Mouse (Mus musculus) midbrain, embryonic 15.5 days (tissue): ENCODE data around the gene Ctnna3. TPM values are rescaled to one million over a fixed set of nuclear protein-coding genes. Genes with fewer than 3 reads are reported as not detected.

Source experiments
- ATAC-seq: fragments of 200-750 bp; cut with Nextera tagmentation; replicated peaks from 2 replicates; pipeline ENCODE4 v1.8.0; 2017; ENCODE audit warnings: moderate TSS enrichment
- H3K27ac ChIP-seq: fragments of 300-500 bp; sonication (generic); 2 replicates; pipeline ENCODE4 v1.5.1; 2015; ENCODE audit warnings: mild to moderate bottlenecking, inconsistent platforms
- H3K27me3 ChIP-seq: fragments of 300-500 bp; sonication (generic); replicated peaks from 2 replicates; pipeline ENCODE4 v1.6.1; 2015; ENCODE audit warnings: inconsistent platforms
- H3K36me3 ChIP-seq: fragments of 300-500 bp; sonication (generic); replicated peaks from 2 replicates; pipeline ENCODE4 v1.6.1; 2015; ENCODE audit warnings: inconsistent platforms
- H3K4me1 ChIP-seq: fragments of 300-500 bp; sonication (generic); 2 replicates; pipeline ENCODE4 v1.6.1; 2015; ENCODE audit warnings: inconsistent platforms
- H3K4me2 ChIP-seq: fragments of 300-500 bp; sonication (generic); 2 replicates; pipeline ENCODE4 v1.6.1; 2015; ENCODE audit warnings: inconsistent platforms, mild to moderate bottlenecking, moderate library complexity
- H3K4me3 ChIP-seq: fragments of 300-500 bp; sonication (generic); 2 replicates; pipeline ENCODE4 v1.5.1; 2015; ENCODE audit warnings: mild to moderate bottlenecking, inconsistent platforms
- H3K9ac ChIP-seq: fragments of 300-500 bp; sonication (generic); 2 replicates; pipeline ENCODE4 v1.6.1; 2015; ENCODE audit warnings: mild to moderate bottlenecking, inconsistent platforms
- H3K9me3 ChIP-seq: fragments of 300-500 bp; sonication (generic); 2 replicates; pipeline ENCODE4 v1.6.1; 2016; ENCODE audit warnings: inconsistent platforms
- WGBS: fragments of 180-500 bp; shearing (Covaris S2); methylation state at CpG from one replicate; pipeline ENCODE4 v1.1.7; 2015; ENCODE audit warnings: mixed read lengths; 5-methylcytosine and 5-hydroxymethylcytosine counted together
- polyA plus RNA-seq: library from polyadenylated mRNA; unstranded; fragments of >200 nt; fragmentation: Nextera tagmentation; extraction: Ambion mirVana; gene quantifications from 2 replicates; pipeline ENCODE4 v1.2.1, GENCODE M21; 2015

The Ctnna3 gene
- polyA plus RNA-seq, 1 experiment from 2014 or later, result 0.80 TPM

DNA sequence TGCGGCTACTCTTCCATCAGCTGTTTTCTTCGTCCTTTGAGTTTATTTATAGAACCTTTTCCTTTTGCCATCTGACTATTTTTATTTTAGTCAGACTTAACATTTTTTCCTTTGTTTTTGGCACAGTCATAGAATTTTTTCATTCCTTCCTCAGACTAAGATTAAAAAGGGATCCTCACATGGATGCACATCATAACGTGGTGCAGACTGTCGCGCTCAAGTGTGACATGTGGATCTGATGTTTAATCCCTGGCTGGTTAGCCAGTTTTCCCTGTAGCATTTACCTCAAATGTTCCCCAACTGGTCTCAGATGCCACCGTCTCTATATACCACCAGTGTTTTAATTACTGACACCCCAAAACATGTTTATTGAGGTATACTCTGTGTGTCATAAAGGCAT lies 246.4 kb downstream of the Ctnna3 start:
- 82% methylated on average over 6 of the region's 6 CpGs for WGBS

GRCm38 (mm10) chr10:63689233-63689632 lies 259.3 kb downstream of the Ctnna3 start:
- no peak overlapping the region for H3K9ac ChIP-seq
- no peaks in the 10 kb centered on the region for H3K27me3 ChIP-seq
- no peak for ATAC-seq
- H3K36me3 ChIP-seq, result no peaks in the 10 kb centered on the region
- no peak overlapping the region for H3K4me3 ChIP-seq
- H3K4me2 ChIP-seq, result no peak overlapping the region
- 12% methylated on average over 3 of the region's 3 CpGs for WGBS
- no peaks in the 10 kb centered on the region for H3K4me1 ChIP-seq
- no peak overlapping the region for H3K27ac ChIP-seq
- no peaks in the 10 kb centered on the region for H3K9me3 ChIP-seq

More for the DNA sequence above, 246.4 kb downstream of the Ctnna3 start:
- Histone ChIP-seq H3K36me3 (no peaks in the 10 kb centered on the region), H3K4me2 (no peak overlapping the region), H3K4me1 (0 out of 2 replicates have a peak, but pooled peaks cover 1% of the 10 kb centered on the region), H3K27me3 (no peaks in the 10 kb centered on the region), H3K4me3 (no peak overlapping the region), H3K27ac (no peak overlapping the region), H3K9me3 (no peaks in the 10 kb centered on the region), H3K9ac (no peak overlapping the region)
- ATAC-seq, result no peak

DNA sequence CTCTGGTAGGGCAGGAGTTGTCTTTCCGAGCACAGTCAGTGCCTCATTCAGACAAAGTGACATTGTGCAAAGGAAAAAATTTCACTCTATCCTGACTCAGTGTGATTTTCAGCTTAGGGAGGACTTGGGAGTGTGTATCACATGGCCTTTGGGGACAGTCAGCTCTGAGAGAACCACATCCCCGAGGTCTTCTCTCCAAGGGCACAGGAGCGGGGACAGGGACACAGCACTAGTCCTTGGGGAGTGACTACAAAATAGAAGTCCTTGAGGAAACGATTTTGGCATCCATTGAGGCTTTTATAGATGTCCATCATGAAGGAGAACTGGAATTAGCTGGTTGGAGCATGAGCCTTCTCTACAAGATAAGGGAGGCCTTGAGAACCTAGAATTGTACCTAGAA lies 259.8 kb downstream of the Ctnna3 start:
- 31% methylated on average over 4 of the region's 4 CpGs for WGBS
- ATAC-seq, result no peak
- Histone ChIP-seq H3K27me3 (no peaks in the 10 kb centered on the region), H3K9ac (no peak overlapping the region), H3K4me1 (no peaks in the 10 kb centered on the region), H3K4me3 (no peak overlapping the region), H3K4me2 (no peak overlapping the region), H3K27ac (no peak overlapping the region), H3K9me3 (no peaks in the 10 kb centered on the region), H3K36me3 (no peaks in the 10 kb centered on the region)

DNA sequence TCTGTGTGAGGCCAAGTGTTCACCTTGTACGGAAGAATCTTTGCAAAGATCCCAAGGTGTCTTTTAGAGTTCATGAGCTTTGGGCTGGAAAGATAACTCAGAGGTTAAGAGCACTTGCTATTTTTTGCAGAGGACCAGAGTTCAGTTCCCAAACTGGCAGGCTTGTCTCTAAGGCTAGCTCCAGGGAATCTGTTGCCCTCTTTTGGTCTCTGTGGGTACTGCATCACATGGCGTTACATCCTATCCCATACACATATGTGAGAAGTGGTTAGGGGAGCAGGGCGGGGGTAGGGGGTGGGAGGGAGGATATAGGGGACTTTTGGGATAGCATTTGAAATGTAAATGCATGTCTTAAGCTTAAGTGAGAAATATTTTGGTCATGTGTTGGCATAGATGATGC lies 262.1 kb downstream of the Ctnna3 start:
- WGBS, result 51% methylated on average over 3 of the region's 3 CpGs
- H3K4me3 ChIP-seq, result no peak overlapping the region

DNA sequence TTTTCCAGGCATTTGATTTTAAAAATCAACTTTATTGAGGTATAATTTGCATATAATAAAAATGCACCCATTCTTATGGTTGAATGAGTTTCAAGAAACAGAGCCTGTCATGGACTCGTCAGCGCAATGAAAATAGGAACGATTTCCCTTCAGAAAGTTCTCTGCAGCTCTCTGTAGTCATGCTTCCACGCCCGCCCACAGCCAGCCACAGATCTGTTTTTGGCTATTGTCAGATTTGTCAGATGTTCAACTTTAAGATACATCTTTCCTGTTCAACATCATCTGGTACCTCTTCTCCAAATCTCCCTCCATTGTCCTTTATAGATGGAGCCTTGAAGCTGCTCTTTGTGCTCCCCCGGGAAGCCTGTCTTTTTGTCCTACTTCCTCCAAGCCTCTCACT lies 280.3 kb downstream of the Ctnna3 start:
- WGBS, result 76% methylated on average over 6 of the region's 6 CpGs
- Histone ChIP-seq H3K4me3 (no peak overlapping the region), H3K9me3 (no peaks in the 10 kb centered on the region), H3K4me2 (no peak overlapping the region), H3K36me3 (no peaks in the 10 kb centered on the region), H3K4me1 (no peaks in the 10 kb centered on the region), H3K27me3 (no peaks in the 10 kb centered on the region), H3K27ac (no peak overlapping the region), H3K9ac (no peak overlapping the region)
- ATAC-seq, result no peak

More for the DNA sequence above, 262.1 kb downstream of the Ctnna3 start:
- Histone ChIP-seq H3K36me3 (no peaks in the 10 kb centered on the region), H3K27me3 (no peaks in the 10 kb centered on the region), H3K4me1 (no peaks in the 10 kb centered on the region), H3K4me2 (no peak overlapping the region), H3K9ac (no peak overlapping the region), H3K27ac (no peak overlapping the region), H3K9me3 (no peaks in the 10 kb centered on the region)
- no peak for ATAC-seq

GRCm38 (mm10) chr10:63712530-63712929 lies 282.6 kb downstream of the Ctnna3 start:
- WGBS, result 81% methylated on average over 8 of the region's 8 CpGs
- no peaks in the 10 kb centered on the region for H3K9me3 ChIP-seq
- no peak for ATAC-seq

GRCm38 (mm10) chr10:63714151-63714550 lies 284.3 kb downstream of the Ctnna3 start:
- H3K4me3 ChIP-seq, result no peak overlapping the region
- no peak overlapping the region for H3K27ac ChIP-seq
- ATAC-seq, result no peak
- H3K9me3 ChIP-seq, result no peaks in the 10 kb centered on the region
- no peaks in the 10 kb centered on the region for H3K4me1 ChIP-seq
- H3K4me2 ChIP-seq, result no peak overlapping the region
- no peaks in the 10 kb centered on the region for H3K36me3 ChIP-seq
- no peak overlapping the region for H3K9ac ChIP-seq
- 82% methylated on average over 4 of the region's 4 CpGs for WGBS
- no peaks in the 10 kb centered on the region for H3K27me3 ChIP-seq

More at GRCm38 (mm10) chr10:63712530-63712929, 282.6 kb downstream of the Ctnna3 start:
- H3K4me1 ChIP-seq, result no peaks in the 10 kb centered on the region
- no peaks in the 10 kb centered on the region for H3K36me3 ChIP-seq
- no peaks in the 10 kb centered on the region for H3K27me3 ChIP-seq
- H3K4me2 ChIP-seq, result no peak overlapping the region
- H3K9ac ChIP-seq, result no peak overlapping the region
- H3K27ac ChIP-seq, result no peak overlapping the region
- no peak overlapping the region for H3K4me3 ChIP-seq

- Histone ChIP-seq H3K4me1 (no peaks in the 10 kb centered on the region), H3K9me3 (no peaks in the 10 kb centered on the region), H3K27ac (no peak overlapping the region), H3K27me3 (no peaks in the 10 kb centered on the region), H3K4me2 (no peak overlapping the region), H3K4me3 (no peak overlapping the region), H3K36me3 (no peaks in the 10 kb centered on the region), H3K9ac (no peak overlapping the region)
- WGBS, result 94% methylated on average over 10 of the region's 10 CpGs
- ATAC-seq, result no peak
Measured at GRCm38 (mm10) chr10:63768871-63769270, 339.0 kb downstream of the Ctnna3 start.

DNA sequence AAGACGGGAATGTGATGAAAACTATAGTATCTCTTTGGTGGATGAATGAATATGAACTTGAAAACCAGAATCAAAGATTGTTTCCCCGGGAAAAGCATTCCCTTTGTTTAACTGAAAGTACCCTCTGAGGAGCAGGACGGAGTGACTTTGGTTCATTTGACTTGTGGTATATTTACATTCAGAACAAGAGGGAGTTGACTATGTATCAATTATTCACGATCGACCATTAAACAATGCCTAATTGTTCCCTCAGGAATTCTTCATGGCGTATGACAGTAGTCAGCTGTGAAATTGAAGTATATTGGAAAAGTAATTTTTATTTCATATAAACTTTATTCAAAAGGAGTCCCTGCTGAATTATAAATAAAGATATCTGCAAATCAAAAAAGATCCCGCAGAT lies 341.8 kb downstream of the Ctnna3 start:
- H3K4me3 ChIP-seq, result no peak overlapping the region
- no peak overlapping the region for H3K9ac ChIP-seq
- WGBS, result 73% methylated on average over 7 of the region's 7 CpGs
- H3K4me1 ChIP-seq, result no peaks in the 10 kb centered on the region
- ATAC-seq, result no peak
- H3K36me3 ChIP-seq, result no peaks in the 10 kb centered on the region
- no peak overlapping the region for H3K27ac ChIP-seq
- H3K27me3 ChIP-seq, result no peaks in the 10 kb centered on the region
- no peak overlapping the region for H3K4me2 ChIP-seq
- H3K9me3 ChIP-seq, result no peaks in the 10 kb centered on the region

DNA sequence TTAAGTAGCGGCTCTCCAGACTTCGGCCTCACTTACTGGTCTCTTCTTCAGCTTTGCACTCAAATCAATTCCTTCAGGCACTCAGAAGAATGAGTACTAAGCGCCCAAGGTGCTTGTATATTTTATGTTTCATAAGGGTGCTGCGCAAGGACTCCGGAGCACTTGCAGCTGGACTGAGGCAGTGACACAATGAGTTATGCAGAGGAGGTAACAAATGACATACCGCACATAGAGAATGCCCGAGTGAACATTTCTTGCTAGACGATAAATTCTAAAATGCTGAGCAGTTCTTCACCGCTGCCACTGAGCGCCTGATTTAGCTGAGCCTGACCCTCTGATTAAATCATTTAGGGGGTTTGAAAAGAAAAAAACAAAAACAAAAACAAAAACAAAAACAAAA lies 342.2 kb downstream of the Ctnna3 start:
- Histone ChIP-seq H3K36me3 (no peaks in the 10 kb centered on the region), H3K4me2 (no peak overlapping the region; the same call in 1 of the 2 replicates)
- WGBS, result 81% methylated on average over 10 of the region's 10 CpGs

GRCm38 (mm10) chr10:63781948-63782347 lies 352.1 kb downstream of the Ctnna3 start:
- ATAC-seq, result no peak
- no peaks in the 10 kb centered on the region for H3K9me3 ChIP-seq
- 76% methylated on average over 6 of the region's 6 CpGs for WGBS

More for the DNA sequence above, 342.2 kb downstream of the Ctnna3 start:
- ATAC-seq, result no peak
- Histone ChIP-seq H3K4me1 (no peaks in the 10 kb centered on the region), H3K9me3 (no peaks in the 10 kb centered on the region), H3K27ac (no peak overlapping the region), H3K27me3 (no peaks in the 10 kb centered on the region), H3K9ac (no peak overlapping the region), H3K4me3 (no peak overlapping the region)

DNA sequence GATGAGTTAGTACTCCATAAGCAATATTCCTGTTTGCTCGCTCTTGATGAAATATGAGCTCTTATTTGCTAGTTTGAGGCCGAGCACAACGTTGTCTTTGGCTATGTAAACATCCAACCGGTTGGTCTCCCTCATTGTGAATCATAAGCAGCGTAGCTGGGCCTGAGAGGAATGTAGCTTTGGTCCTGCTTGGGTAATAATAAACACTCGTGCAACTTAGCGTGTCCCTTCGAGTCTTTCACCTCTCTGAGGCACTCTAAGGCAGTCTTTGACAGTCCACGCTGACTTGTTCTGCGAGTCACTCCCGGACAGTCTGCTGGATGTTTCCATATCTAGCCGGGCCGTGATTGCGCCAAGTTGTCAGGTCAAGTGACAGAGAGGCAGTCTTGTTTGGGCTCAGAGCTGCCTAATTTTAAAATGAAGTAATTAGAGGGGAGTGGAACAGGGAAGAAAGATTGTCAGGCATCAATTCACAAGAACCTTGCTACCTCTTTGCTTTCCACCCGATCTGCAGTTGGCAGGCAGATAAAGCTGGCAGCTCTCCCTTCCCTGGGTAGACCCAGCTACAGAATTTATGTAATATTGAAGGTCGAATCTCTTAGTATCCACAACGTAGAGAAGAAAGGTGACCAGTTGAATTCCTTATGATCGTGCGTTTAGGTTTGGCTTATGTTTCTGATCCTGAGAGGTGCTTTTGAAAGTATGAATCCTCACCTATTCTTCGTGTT lies 355.1 kb downstream of the Ctnna3 start:
- Histone ChIP-seq H3K9me3 (no peaks in the 10 kb centered on the region), H3K9ac (no peak overlapping the region), H3K4me2 (no peak overlapping the region), H3K27ac (no peak overlapping the region), H3K27me3 (no peaks in the 10 kb centered on the region), H3K36me3 (no peaks in the 10 kb centered on the region), H3K4me3 (no peak overlapping the region), H3K4me1 (no peaks in the 10 kb centered on the region)
- no peak for ATAC-seq
- WGBS, result 86% methylated on average over 20 of the region's 20 CpGs

More at GRCm38 (mm10) chr10:63781948-63782347, 352.1 kb downstream of the Ctnna3 start:
- H3K4me2 ChIP-seq, result no peak overlapping the region
- H3K27ac ChIP-seq, result no peak overlapping the region
- H3K4me3 ChIP-seq, result no peak overlapping the region
- H3K36me3 ChIP-seq, result no peaks in the 10 kb centered on the region
- no peak overlapping the region for H3K9ac ChIP-seq
- no peaks in the 10 kb centered on the region for H3K4me1 ChIP-seq
- H3K27me3 ChIP-seq, result no peaks in the 10 kb centered on the region

DNA sequence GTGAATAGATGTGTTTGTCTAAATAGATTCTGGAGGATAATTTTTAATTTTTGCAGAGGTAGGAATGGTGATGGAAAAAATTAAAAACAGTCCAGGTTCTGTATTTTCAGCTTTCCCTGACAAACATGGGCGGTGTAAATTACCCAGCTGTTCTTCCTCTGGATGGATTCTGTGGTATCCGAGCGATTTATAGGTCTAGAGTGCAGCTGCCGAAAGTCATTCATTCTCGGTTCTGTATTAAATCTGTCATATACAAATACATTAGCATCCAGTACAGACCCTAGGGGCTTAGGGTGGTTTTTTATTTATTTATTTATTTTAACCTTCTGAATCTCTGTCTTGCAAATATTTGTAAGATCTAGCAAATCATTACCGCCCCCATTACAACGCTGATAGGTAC lies 356.5 kb downstream of the Ctnna3 start:
- Histone ChIP-seq H3K9ac (no peak overlapping the region), H3K36me3 (no peaks in the 10 kb centered on the region), H3K4me2 (no peak overlapping the region), H3K4me1 (no peaks in the 10 kb centered on the region), H3K27ac (no peak overlapping the region), H3K27me3 (no peaks in the 10 kb centered on the region), H3K9me3 (no peaks in the 10 kb centered on the region), H3K4me3 (no peak overlapping the region)
- 91% methylated on average over 7 of the region's 7 CpGs for WGBS
- ATAC-seq, result no peak
